18 mouse cellular contexts compared by ENCODE assay signal in genomic region chr7:79256716-79257115, GRCm38 (mm10). TPM values are rescaled to one million over a fixed set of nuclear protein-coding genes. Genes with fewer than 3 reads are reported as not detected.
A peak's percentile ranks its signal among the peaks of the same experiment; 100 is the strongest.
DNase-seq lines count a peak whose midpoint lies in the region; ATAC-seq and TF ChIP-seq lines count a peak whose summit lies in the region.
"Had no signal": no experiment of that assay in that cellular context is flagged by ENCODE, and none has a peak within 500 bp of the region (broad histone marks: within the 10 kb centered on the region; RNA-seq: fewer than 3 reads in every experiment).

No protein-coding gene starts in this region.

- 87% methylated on average over 4 of the region's 4 CpGs for WGBS in kidney, embryonic 16.5 days
- 65% methylated on average over 4 of the region's 4 CpGs for WGBS in intestine, embryonic 16.5 days
- WGBS in small intestine, adult 2 months: 44% methylated on average over 4 of the region's 4 CpGs

- no peak overlapping the region for H3K4me2 ChIP-seq in kidney, embryonic 16.5 days (replicated peaks; ENCODE audit: low read depth, low read length)
- 0 out of 2 replicates have a peak overlapping the region, but pooled peaks have one; percentile 16 for H3K4me2 ChIP-seq in intestine, embryonic 16.5 days (ENCODE audit: low read depth, low read length)
- H3K4me2 ChIP-seq: heart, embryonic 12.5 days; midbrain, embryonic 12.5 days; neural tube, embryonic 15.5 days had no signal

- H3K4me1 ChIP-seq in kidney, embryonic 16.5 days (ENCODE audit: insufficient read depth, low read length): no peaks in the 10 kb centered on the region
- peaks cover 22% of the 10 kb centered on the region for H3K4me1 ChIP-seq in intestine, embryonic 16.5 days (ENCODE audit: control insufficient read depth, insufficient read depth, low read length)
- H3K4me1 ChIP-seq in small intestine, adult 2 months (ENCODE audit: control insufficient read depth, insufficient read depth, insufficient read length, low read length): peaks cover 30% of the 10 kb centered on the region; the same call in 1 of the 2 replicates
- H3K4me1 ChIP-seq: heart, embryonic 12.5 days; midbrain, embryonic 12.5 days; neural tube, embryonic 15.5 days had no signal

- H3K4me3 ChIP-seq in kidney, embryonic 16.5 days (ENCODE audit: low read length): no peak overlapping the region
- H3K4me3 ChIP-seq in intestine, embryonic 16.5 days (ENCODE audit: low read length): no peak overlapping the region
- H3K4me3 ChIP-seq in small intestine, adult 2 months (ENCODE audit: low read depth, low read length): no peak overlapping the region
- H3K4me3 ChIP-seq: heart, embryonic 12.5 days; midbrain, embryonic 12.5 days; neural tube, embryonic 15.5 days had no signal

- no peaks in the 10 kb centered on the region for H3K27me3 ChIP-seq in kidney, embryonic 16.5 days (ENCODE audit: insufficient read depth, low read length)
- H3K27me3 ChIP-seq in intestine, embryonic 16.5 days (replicated peaks; ENCODE audit: control insufficient read depth, insufficient read depth, low read length): no peaks in the 10 kb centered on the region
- no peaks in the 10 kb centered on the region for H3K27me3 ChIP-seq in small intestine, adult 2 months (ENCODE audit: control insufficient read depth, insufficient read depth, low read length)
- H3K27me3 ChIP-seq: heart, embryonic 12.5 days; midbrain, embryonic 12.5 days; neural tube, embryonic 15.5 days had no signal

- no peak for TF ChIP-seq POLR2A in small intestine, adult 2 months (IDR thresholded peaks at IDR 0.05; ENCODE audit: low read depth, low read length)

- H3K27ac ChIP-seq in kidney, embryonic 16.5 days (ENCODE audit: low read length): no peak overlapping the region
- peak overlapping the region; percentile 83 for H3K27ac ChIP-seq in intestine, embryonic 16.5 days (ENCODE audit: low read length)
- peak overlapping the region; percentile 97 for H3K27ac ChIP-seq in small intestine, adult 2 months (ENCODE audit: insufficient read depth, low read depth, low read length)
- H3K27ac ChIP-seq: hindbrain, postnatal 0 days; midbrain, embryonic 12.5 days; neural tube, embryonic 15.5 days had no signal

- no peaks in the 10 kb centered on the region for H3K9me3 ChIP-seq in kidney, embryonic 16.5 days (ENCODE audit: low read length)
- H3K9me3 ChIP-seq in intestine, embryonic 16.5 days (ENCODE audit: control insufficient read depth, low read length): no peaks in the 10 kb centered on the region
- H3K9me3 ChIP-seq: heart, embryonic 12.5 days; midbrain, embryonic 12.5 days; neural tube, embryonic 15.5 days had no signal

- no peak overlapping the region for H3K9ac ChIP-seq in kidney, embryonic 16.5 days (replicated peaks; ENCODE audit: low read length)
- H3K9ac ChIP-seq in intestine, embryonic 16.5 days (ENCODE audit: low read depth, low read length): no peak overlapping the region
- H3K9ac ChIP-seq: heart, embryonic 12.5 days; midbrain, embryonic 12.5 days; neural tube, embryonic 15.5 days had no signal

- no peak for ATAC-seq in kidney, embryonic 16.5 days (ENCODE audit: low FRiP score, low TSS enrichment)
- ATAC-seq in intestine, embryonic 16.5 days: peak; percentile 85
- ATAC-seq: forebrain, embryonic 14.5 days; hindbrain, postnatal 0 days had no signal

- DNase-seq in kidney, adult 18-20 months: peak; percentile 61
- peak; percentile 72 to 76 for DNase-seq in kidney, postnatal 36 days
- no peak for DNase-seq in lung, postnatal 14 days
- no peak for DNase-seq in layer of hippocampus, adult 9-10 months (ENCODE audit: low spot score)
- DNase-seq in urinary bladder, postnatal 14 days (ENCODE audit: low spot score): no peak
- DNase-seq: adrenal gland, postnatal 10 days; cerebellum, adult 8-10 months; heart, postnatal 10 days; lung, postnatal 10 days; right cerebral cortex, adult 18-20 months had no signal

- TF ChIP-seq CTCF in small intestine, adult 2 months (IDR thresholded peaks at IDR 0.05; ENCODE audit: extremely low read depth, insufficient read length, insufficient replicate concordance, low read depth, low read length): no peak

- no peaks in the 10 kb centered on the region for H3K36me3 ChIP-seq in kidney, embryonic 16.5 days (ENCODE audit: insufficient read depth, low read length)
- H3K36me3 ChIP-seq in intestine, embryonic 16.5 days (ENCODE audit: control insufficient read depth, insufficient read depth, low read length): no peaks in the 10 kb centered on the region
- no peaks in the 10 kb centered on the region for H3K36me3 ChIP-seq in small intestine, adult 2 months (ENCODE audit: control insufficient read depth, insufficient read depth, low read length)
- H3K36me3 ChIP-seq: heart, embryonic 12.5 days; midbrain, embryonic 12.5 days; neural tube, embryonic 15.5 days had no signal

RNA-seq across cellular contexts. Expression of gene Abhd2, which starts 16.3 kb away (rescaled TPM):
- 11.0 and 13.1 TPM in 2 replicates for polyA plus RNA-seq in kidney, embryonic 16.5 days (2015; fragmentation: Nextera tagmentation; extraction: Ambion mirVana)
- 11.5 and 15.1 TPM in 2 replicates for polyA plus RNA-seq in intestine, embryonic 16.5 days (2015; fragmentation: Nextera tagmentation; extraction: Ambion mirVana)
- polyA plus RNA-seq in small intestine, adult 2 months (2012; rRNA removed): 40.6 and 103 TPM in 2 replicates

Comparison
In these comparisons a context has a peak if more than half of its experiments do, and no peak if none do; other contexts are left out.
1. DNase-seq: peak in kidney, adult 18-20 months (single experiment) and kidney, postnatal 36 days (2 of 2); none in lung, postnatal 14 days (single experiment), layer of hippocampus, adult 9-10 months (single experiment) and urinary bladder, postnatal 14 days (single experiment).